Mouse (Mus musculus) CH12.LX (cell line): ENCODE data around the gene Vmn1r21. TPM values are rescaled to one million over a fixed set of nuclear protein-coding genes. Genes with fewer than 3 reads are reported as not detected.

Source experiments
- DNase-seq: peaks from one replicate; pipeline ENCODE4 v3.0.0-alpha.2; 2013; ENCODE audit errors: extremely low read depth
- H3K27ac ChIP-seq: 2 replicates; pipeline ENCODE4 v1.5.1; 2012; ENCODE audit warnings: low read depth, mild to moderate bottlenecking, control low read depth, moderate library complexity; ENCODE audit not compliant: insufficient read depth
- H3K27me3 ChIP-seq: replicated peaks from 2 replicates; pipeline ENCODE3; 2012; ENCODE audit warnings: inconsistent platforms
- H3K36me3 ChIP-seq, 2 experiments: replicated peaks in 1 of 2; 2 replicates each; pipeline versions ENCODE3 to v1.6.1; 2012; ENCODE audit warnings: inconsistent platforms in 1 of 2, low read length in 1 of 2, mild to moderate bottlenecking in 1 of 2, mixed read lengths in 1 of 2, moderate library complexity in 1 of 2; ENCODE audit not compliant: control insufficient read depth in 1 of 2, insufficient read depth in 1 of 2
- H3K4me1 ChIP-seq, 2 experiments: 2 replicates each; pipeline ENCODE4 v1.6.1; 2012; ENCODE audit warnings: inconsistent platforms in 1 of 2, moderate library complexity in 1 of 2; ENCODE audit not compliant: insufficient read depth in 2 of 2, control insufficient read depth in 1 of 2
- H3K4me2 ChIP-seq: 2 replicates; pipeline ENCODE4 v1.6.1; 2012; ENCODE audit warnings: low read depth, mild to moderate bottlenecking, control low read depth; ENCODE audit not compliant: poor library complexity, insufficient read depth, severe bottlenecking
- H3K4me3 ChIP-seq, 3 experiments: fragments of 150-350 bp in 1 of 3; sonication (generic) in 1 of 3; replicated peaks in 1 of 3; 2 replicates each; pipeline versions ENCODE3 to v1.5.1; 2011 to 2012; ENCODE audit warnings: low read depth in 2 of 3, low read length in 2 of 3, mild to moderate bottlenecking in 2 of 3, moderate library complexity in 2 of 3, control low read depth in 1 of 3, improper control_type of control experiment in 1 of 3, inconsistent platforms in 1 of 3, mixed read lengths in 1 of 3; ENCODE audit not compliant: poor library complexity in 1 of 3
- H3K79me2 ChIP-seq: replicated peaks from 2 replicates; pipeline ENCODE4 v1.6.1; 2012; ENCODE audit warnings: mild to moderate bottlenecking, moderate library complexity; ENCODE audit not compliant: control insufficient read depth, poor library complexity, insufficient read depth, severe bottlenecking; ENCODE audit errors: extremely low read depth
- H3K9ac ChIP-seq: 2 replicates; pipeline ENCODE4 v1.6.1; 2012; ENCODE audit warnings: low read depth, mild to moderate bottlenecking, control low read depth, moderate library complexity; ENCODE audit not compliant: insufficient read depth
- H3K9me3 ChIP-seq: replicated peaks from 2 replicates; pipeline ENCODE3; 2012; ENCODE audit warnings: low read length, inconsistent platforms, mixed read lengths
- CHD1 ChIP-seq: IDR thresholded peaks from 2 replicates; pipeline ENCODE4 v1.6.1; 2012; ENCODE audit warnings: low read depth, low read length, improper control_type of control experiment, inconsistent platforms
- ELF1 ChIP-seq: IDR thresholded peaks from 2 replicates; pipeline ENCODE4 v1.6.1; 2014; ENCODE audit warnings: low read depth, mild to moderate bottlenecking, inconsistent platforms, low read length, improper control_type of control experiment
- dilution Hi-C: fragments of 300-500 bp; cut with MboI; formaldehyde crosslinking; loops from 2 replicates; pipeline ENCODE4 v1.14.3; 2020; ENCODE audit warnings: low sequenced_read_pairs; ENCODE audit not compliant: extremely low pct_unique_long_range_greater_than_20kb, extremely low pct_ligation_motif_present
- in situ Hi-C: fragments of 300-500 bp; cut with MboI; formaldehyde crosslinking; loops from 3 replicates; pipeline ENCODE4 v1.14.3; 2019; ENCODE audit warnings: low sequenced_read_pairs, low pct_ligation_motif_present, low pct_unique_long_range_greater_than_20kb, mixed read lengths
- polyA plus RNA-seq: library from polyadenylated mRNA; unstranded; fragments of >175 nt; gene quantifications from 2 replicates; pipeline ENCODE4 v1.2.1, GENCODE M21; 2012; ENCODE audit warnings: low read depth; ENCODE audit not compliant: insufficient read length
- total RNA-seq, 2 experiments: library from RNA; depleted of rRNA; stranded (reverse); fragments of 300-350 nt in 1 of 2; fragments of >200 nt in 1 of 2; gene quantifications; 2 replicates each; pipeline ENCODE4 v1.2.3; 2012 to 2014

Vmn1r21 gene
- total and polyA plus RNA-seq, 3 experiments, result not detected

GRCm38 (mm10) chr6:57795835-57796234, 54.3 kb downstream of the Vmn1r21 start:
- no peak overlapping the region for H3K27ac ChIP-seq

More at GRCm38 (mm10) chr6:57795835-57796234, 54.3 kb downstream of the Vmn1r21 start:
- no peak overlapping the region for H3K9ac ChIP-seq
- peak; percentile 36 for DNase-seq
- H3K4me3 ChIP-seq, result no peak overlapping the region
- H3K9me3 ChIP-seq, result no peaks in the 10 kb centered on the region
- dilution Hi-C loops (no loop called here), in situ Hi-C loops (no loop called here)
- no peaks in the 10 kb centered on the region for H3K36me3 ChIP-seq
- peaks cover 8 to 12% of the 10 kb centered on the region in 2 experiments; a peak in 3 of 4 replicates for H3K4me1 ChIP-seq
- H3K4me2 ChIP-seq, result no peak overlapping the region; the same call in 1 of the 2 replicates
- no peak for TF ChIP-seq CHD1
- TF ChIP-seq ELF1, result peak; percentile 45; the same call in 1 of the 2 replicates
- no peaks in the 10 kb centered on the region for H3K79me2 ChIP-seq
- H3K27me3 ChIP-seq, result no peaks in the 10 kb centered on the region

Other genes with a start within 250 kb of the Vmn1r21 start
- gene Pyurf, start 158.3 kb downstream of the Vmn1r21 start, total RNA-seq (2012; rRNA removed), result 6.4 and 6.8 TPM in 2 replicates
- gene Pyurf, start 158.3 kb downstream of the Vmn1r21 start, total RNA-seq (2014; rRNA removed), result 12.4 and 13.4 TPM in 2 replicates
- gene Pyurf, start 158.3 kb downstream of the Vmn1r21 start, polyA plus RNA-seq, result 5.7 and 6.8 TPM in 2 replicates
- gene Lancl2, start 147.8 kb downstream of the Vmn1r21 start, total RNA-seq (2012; rRNA removed), result 12.2 and 13.8 TPM in 2 replicates
- gene Lancl2, start 147.8 kb downstream of the Vmn1r21 start, total RNA-seq (2014; rRNA removed), result 24.3 and 25.0 TPM in 2 replicates
- gene Lancl2, start 147.8 kb downstream of the Vmn1r21 start, polyA plus RNA-seq, result 17.7 and 19.1 TPM in 2 replicates
- not detected in 2 replicates for gene Vopp1, start 25.2 kb downstream of the Vmn1r21 start, total RNA-seq (2012; rRNA removed)
- gene Vopp1, start 25.2 kb downstream of the Vmn1r21 start, total RNA-seq (2014; rRNA removed), result not detected in 2 replicates
- 0.10 TPM in 1 of 2 replicates, not detected in the other for gene Vopp1, start 25.2 kb downstream of the Vmn1r21 start, polyA plus RNA-seq
- not detected in 2 replicates for gene Vmn1r22, start 57.7 kb upstream of the Vmn1r21 start, total RNA-seq (2012; rRNA removed)
- not detected in 2 replicates for gene Vmn1r22, start 57.7 kb upstream of the Vmn1r21 start, total RNA-seq (2014; rRNA removed)
- gene Vmn1r22, start 57.7 kb upstream of the Vmn1r21 start, polyA plus RNA-seq, result not detected in 2 replicates
- gene Vmn1r23, start 76.5 kb upstream of the Vmn1r21 start, total RNA-seq (2012; rRNA removed), result not detected in 2 replicates
- gene Vmn1r23, start 76.5 kb upstream of the Vmn1r21 start, total RNA-seq (2014; rRNA removed), result not detected in 2 replicates
- not detected in 2 replicates for gene Vmn1r23, start 76.5 kb upstream of the Vmn1r21 start, polyA plus RNA-seq
- not detected in 2 replicates for gene Vmn1r24, start 111.2 kb upstream of the Vmn1r21 start, total RNA-seq (2012; rRNA removed)
- gene Vmn1r24, start 111.2 kb upstream of the Vmn1r21 start, total RNA-seq (2014; rRNA removed), result not detected in 2 replicates
- gene Vmn1r24, start 111.2 kb upstream of the Vmn1r21 start, polyA plus RNA-seq, result not detected in 2 replicates
- gene Vmn1r25, start 130.5 kb upstream of the Vmn1r21 start, total RNA-seq (2012; rRNA removed), result not detected in 2 replicates
- not detected in 2 replicates for gene Vmn1r25, start 130.5 kb upstream of the Vmn1r21 start, total RNA-seq (2014; rRNA removed)
- gene Vmn1r25, start 130.5 kb upstream of the Vmn1r21 start, polyA plus RNA-seq, result not detected in 2 replicates
- gene Vmn1r26, start 164.8 kb upstream of the Vmn1r21 start, total RNA-seq (2012; rRNA removed), result not detected in 2 replicates
- gene Vmn1r26, start 164.8 kb upstream of the Vmn1r21 start, total RNA-seq (2014; rRNA removed), result not detected in 2 replicates
- not detected in 2 replicates for gene Vmn1r26, start 164.8 kb upstream of the Vmn1r21 start, polyA plus RNA-seq